Mouse (Mus musculus) kidney, postnatal 0 days (tissue): ENCODE results near the gene Sycp2l. TPM values are rescaled to one million over a fixed set of nuclear protein-coding genes. Genes with fewer than 3 reads are reported as not detected.
A peak's percentile ranks its signal among the peaks of the same experiment; 100 is the strongest.

ENCODE experiments used
- ATAC-seq: fragments of 200-750 bp; cut with Nextera tagmentation; replicated peaks from 2 replicates; pipeline ENCODE4 v1.8.0; 2017; ENCODE audit warnings: low read depth, moderate number of reproducible peaks, moderate TSS enrichment, moderate library complexity; ENCODE audit not compliant: low FRiP score
- DNase-seq: peaks from one replicate; pipeline ENCODE4 v3.0.0-alpha.2; 2016; ENCODE audit warnings: low spot score
- H3K27ac ChIP-seq: fragments of 300-500 bp; sonication (generic); 2 replicates; pipeline ENCODE4 v1.5.1; 2014; ENCODE audit warnings: mild to moderate bottlenecking
- H3K27me3 ChIP-seq: fragments of 300-500 bp; sonication (generic); 2 replicates; pipeline ENCODE4 v1.6.1; 2014; ENCODE audit warnings: low read length, mixed read lengths; ENCODE audit not compliant: insufficient read depth
- H3K36me3 ChIP-seq: fragments of 300-500 bp; sonication (generic); 2 replicates; pipeline ENCODE4 v1.6.1; 2014; ENCODE audit warnings: low read length, mixed read lengths; ENCODE audit not compliant: insufficient read depth
- H3K4me1 ChIP-seq: fragments of 300-500 bp; sonication (generic); replicated peaks from 2 replicates; pipeline ENCODE4 v1.6.1; 2014; ENCODE audit warnings: antibody characterized with exemption, low read length, mixed read lengths; ENCODE audit not compliant: insufficient read depth
- H3K4me2 ChIP-seq: fragments of 300-500 bp; sonication (generic); 2 replicates; pipeline ENCODE4 v1.6.1; 2014; ENCODE audit warnings: mild to moderate bottlenecking, low read length, moderate library complexity, mixed read lengths
- H3K4me3 ChIP-seq: fragments of 300-500 bp; sonication (generic); replicated peaks from 2 replicates; pipeline ENCODE4 v1.5.1; 2014; ENCODE audit warnings: low read depth, low read length
- H3K9ac ChIP-seq: fragments of 300-500 bp; sonication (generic); 2 replicates; pipeline ENCODE4 v1.6.1; 2014; ENCODE audit warnings: low read depth, low read length
- H3K9me3 ChIP-seq: fragments of 300-500 bp; sonication (generic); replicated peaks from 2 replicates; pipeline ENCODE4 v1.6.1; 2016; ENCODE audit warnings: low read length, inconsistent platforms, mixed read lengths
- CTCF ChIP-seq: IDR thresholded peaks from 2 replicates; pipeline ENCODE4 v1.5.1; 2016; ENCODE audit warnings: antibody characterized with exemption, low read depth, mild to moderate bottlenecking, moderate library complexity
- WGBS: fragments of 180-500 bp; shearing (Covaris S2); extraction: QIAGEN DNeasy Blood & Tissue Kit; methylation state at CpG from one replicate; pipeline ENCODE4 v1.1.7; 2014; 5-methylcytosine and 5-hydroxymethylcytosine counted together
- polyA plus RNA-seq: library from polyadenylated mRNA; unstranded; fragments of >200 nt; fragmentation: Nextera tagmentation; extraction: Ambion mirVana; gene quantifications from 2 replicates; pipeline ENCODE4 v1.2.1, GENCODE M21; 2015

Sycp2l gene
- polyA plus RNA-seq, 1 experiment from 2014 or later: not detected

GRCm38 (mm10) chr13:41079421-41079780 is 34.7 kb upstream of the Sycp2l start, which contains the start of gene Mak:
Gene Mak (minus strand): TSS chr13:41079706.
- Histone ChIP-seq H3K27me3 (0 out of 2 replicates have a peak, but pooled peaks cover 3% of the 10 kb centered on the region), H3K4me2 (peak within 1 kb of the TSS; percentile 75), H3K27ac (no peak within 1 kb of the TSS), H3K36me3 (no peaks in the 10 kb centered on the region), H3K4me1 (0 out of 2 replicates have a peak, but pooled peaks cover 4% of the 10 kb centered on the region), H3K4me3 (peak within 1 kb of the TSS; percentile 39), H3K9me3 (no peaks in the 10 kb centered on the region), H3K9ac (0 out of 2 replicates have a peak within 1 kb of the TSS, but pooled peaks have one; percentile 13)
- ATAC-seq (peak; percentile 86), DNase-seq (peak; percentile 54)
- TF ChIP-seq CTCF: no peak
- under 1% methylated on average over 40 of the region's 40 CpGs for WGBS

GRCm38 (mm10) chr13:41079859-41080258 is 34.2 kb upstream of the Sycp2l start:
- Histone ChIP-seq H3K4me2 (peak overlapping the region; percentile 75; the same call in 1 of the 2 replicates), H3K4me3 (no peak overlapping the region), H3K36me3 (no peaks in the 10 kb centered on the region), H3K9me3 (no peaks in the 10 kb centered on the region), H3K27me3 (0 out of 2 replicates have a peak, but pooled peaks cover 3% of the 10 kb centered on the region), H3K27ac (no peak overlapping the region), H3K9ac (no peak overlapping the region), H3K4me1 (0 out of 2 replicates have a peak, but pooled peaks cover 4% of the 10 kb centered on the region)
- no peak for ATAC-seq
- DNase-seq: no peak
- no peak for TF ChIP-seq CTCF
- WGBS: 66% methylated on average over 5 of the region's 5 CpGs

GRCm38 (mm10) chr13:41080700-41081099 is 33.4 kb upstream of the Sycp2l start:
- 92% methylated on average over 6 of the region's 6 CpGs for WGBS
- Histone ChIP-seq H3K27ac (no peak overlapping the region), H3K9ac (no peak overlapping the region), H3K4me1 (0 out of 2 replicates have a peak, but pooled peaks cover 4% of the 10 kb centered on the region), H3K4me3 (no peak overlapping the region), H3K27me3 (0 out of 2 replicates have a peak, but pooled peaks cover 3% of the 10 kb centered on the region), H3K9me3 (no peaks in the 10 kb centered on the region), H3K36me3 (no peaks in the 10 kb centered on the region), H3K4me2 (no peak overlapping the region)
- no peak for DNase-seq
- ATAC-seq: no peak
- TF ChIP-seq CTCF: no peak

GRCm38 (mm10) chr13:41084521-41084920 is 29.6 kb upstream of the Sycp2l start:
- ATAC-seq (no peak), DNase-seq (no peak)
- no peak for TF ChIP-seq CTCF
- H3K4me1 ChIP-seq: 0 out of 2 replicates have a peak, but pooled peaks cover under 1% of the 10 kb centered on the region
- no peak overlapping the region for H3K4me2 ChIP-seq
- H3K36me3 ChIP-seq: no peaks in the 10 kb centered on the region
- no peaks in the 10 kb centered on the region for H3K27me3 ChIP-seq
- H3K9me3 ChIP-seq: no peaks in the 10 kb centered on the region
- H3K27ac ChIP-seq: no peak overlapping the region
- H3K9ac ChIP-seq: no peak overlapping the region
- WGBS: 89% methylated on average over 3 of the region's 3 CpGs
- no peak overlapping the region for H3K4me3 ChIP-seq

GRCm38 (mm10) chr13:41085140-41085539 is 29.0 kb upstream of the Sycp2l start:
- peak; percentile 80 for TF ChIP-seq CTCF
- H3K4me3 ChIP-seq: no peak overlapping the region
- no peaks in the 10 kb centered on the region for H3K4me1 ChIP-seq
- H3K27me3 ChIP-seq: no peaks in the 10 kb centered on the region
- peak; percentile 71 for DNase-seq
- H3K9me3 ChIP-seq: no peaks in the 10 kb centered on the region
- no peaks in the 10 kb centered on the region for H3K36me3 ChIP-seq
- no peak for ATAC-seq
- no peak overlapping the region for H3K4me2 ChIP-seq
- H3K27ac ChIP-seq: no peak overlapping the region
- no peak overlapping the region for H3K9ac ChIP-seq
- 18% methylated on average over 2 of the region's 2 CpGs for WGBS

GRCm38 (mm10) chr13:41088746-41089145 is 25.4 kb upstream of the Sycp2l start:
- ATAC-seq: no peak
- no peak for TF ChIP-seq CTCF
- no peak for DNase-seq
- Histone ChIP-seq H3K4me2 (no peak overlapping the region), H3K9me3 (no peaks in the 10 kb centered on the region), H3K9ac (no peak overlapping the region), H3K27ac (no peak overlapping the region), H3K27me3 (no peaks in the 10 kb centered on the region), H3K4me1 (no peaks in the 10 kb centered on the region), H3K4me3 (no peak overlapping the region), H3K36me3 (no peaks in the 10 kb centered on the region)

- TF ChIP-seq CTCF: no peak
- Histone ChIP-seq H3K9ac (no peak overlapping the region), H3K9me3 (no peaks in the 10 kb centered on the region), H3K4me1 (no peaks in the 10 kb centered on the region), H3K4me2 (0 out of 2 replicates have a peak overlapping the region, but pooled peaks have one; percentile 8), H3K27me3 (no peaks in the 10 kb centered on the region), H3K36me3 (no peaks in the 10 kb centered on the region), H3K4me3 (no peak overlapping the region), H3K27ac (no peak overlapping the region)
- ATAC-seq (no peak), DNase-seq (no peak)
- 36% methylated on average over 10 of the region's 10 CpGs for WGBS
These were observed 22.8 kb upstream of the Sycp2l start for GRCm38 (mm10) chr13:41091271-41091670.
